Mouse (Mus musculus) hindbrain, postnatal 0 days (tissue): ENCODE results near the gene Apol6. TPM values are rescaled to one million over a fixed set of nuclear protein-coding genes. Genes with fewer than 3 reads are reported as not detected.
"Not testable (repeated sequence)": the region's sequence is repeated elsewhere in the genome, so short reads cannot be mapped to it uniquely, and the experiment has no call there.

ENCODE experiments used
- ATAC-seq: fragments of 200-750 bp; cut with Nextera tagmentation; 2 replicates; pipeline ENCODE4 v1.8.0; 2017; ENCODE audit warnings: mild to moderate bottlenecking, moderate TSS enrichment, moderate library complexity
- DNase-seq: peaks from one replicate; pipeline ENCODE4 v3.0.0-alpha.2; 2015; ENCODE audit warnings: low spot score
- H3K27ac ChIP-seq: fragments of 300-500 bp; sonication (generic); 2 replicates; pipeline ENCODE4 v1.5.1; 2014; ENCODE audit warnings: mild to moderate bottlenecking
- H3K27me3 ChIP-seq: fragments of 300-500 bp; sonication (generic); 2 replicates; pipeline ENCODE4 v1.6.1; 2014; ENCODE audit warnings: low read length, mixed read lengths; ENCODE audit not compliant: insufficient read depth
- H3K36me3 ChIP-seq: fragments of 300-500 bp; sonication (generic); 2 replicates; pipeline ENCODE4 v1.6.1; 2014; ENCODE audit warnings: low read length, mixed read lengths; ENCODE audit not compliant: insufficient read depth
- H3K4me1 ChIP-seq: fragments of 300-500 bp; sonication (generic); 2 replicates; pipeline ENCODE4 v1.6.1; 2014; ENCODE audit warnings: antibody characterized with exemption, low read length, mixed read lengths; ENCODE audit not compliant: insufficient read depth
- H3K4me2 ChIP-seq: fragments of 300-500 bp; sonication (generic); 2 replicates; pipeline ENCODE4 v1.6.1; 2014; ENCODE audit warnings: low read depth, mild to moderate bottlenecking, low read length, moderate library complexity, mixed read lengths
- H3K4me3 ChIP-seq: fragments of 300-500 bp; sonication (generic); 2 replicates; pipeline ENCODE4 v1.5.1; 2014; ENCODE audit warnings: low read length
- H3K9ac ChIP-seq: fragments of 300-500 bp; sonication (generic); replicated peaks from 2 replicates; pipeline ENCODE4 v1.6.1; 2014; ENCODE audit warnings: mild to moderate bottlenecking, low read length, moderate library complexity, mixed read lengths
- H3K9me3 ChIP-seq: fragments of 300-500 bp; sonication (generic); 2 replicates; pipeline ENCODE4 v1.6.1; 2016; ENCODE audit warnings: low read length, mixed read lengths
- CTCF ChIP-seq: IDR thresholded peaks from 2 replicates; pipeline ENCODE4 v1.5.1; 2016; ENCODE audit warnings: antibody characterized with exemption, control low read depth, low read depth
- WGBS: fragments of 180-500 bp; shearing (Covaris S2); extraction: QIAGEN DNeasy Blood & Tissue Kit; methylation state at CpG from one replicate; pipeline ENCODE4 v1.1.7; 2014; 5-methylcytosine and 5-hydroxymethylcytosine counted together
- polyA plus RNA-seq: library from polyadenylated mRNA; unstranded; fragments of >200 nt; fragmentation: Nextera tagmentation; extraction: Ambion mirVana; gene quantifications from 2 replicates; pipeline ENCODE4 v1.2.1, GENCODE M21; 2015
- total RNA-seq: library from RNA; depleted of rRNA; stranded (reverse); fragments of >200 nt; gene quantifications from 2 replicates; pipeline ENCODE4 v1.2.3, GENCODE M21; 2014

The Apol6 gene
- total and polyA plus RNA-seq, 2 experiments from 2014 or later = 1.1 TPM; not detected in 1

- H3K4me3 ChIP-seq = no peak overlapping the region
- H3K4me2 ChIP-seq = no peak overlapping the region
- no peaks in the 10 kb centered on the region for H3K36me3 ChIP-seq
- H3K27ac ChIP-seq = no peak overlapping the region
- no peak for ATAC-seq
- no peaks in the 10 kb centered on the region for H3K9me3 ChIP-seq
- no peaks in the 10 kb centered on the region for H3K27me3 ChIP-seq
- no peak overlapping the region for H3K9ac ChIP-seq
- no peak for DNase-seq
- TF ChIP-seq CTCF = no peak
- no peaks in the 10 kb centered on the region for H3K4me1 ChIP-seq
- 44% methylated on average over 5 of the region's 5 CpGs for WGBS
These were observed 10.2 kb downstream of the Apol6 start for GRCm38 (mm10) chr15:77054611-77055175.

DNA sequence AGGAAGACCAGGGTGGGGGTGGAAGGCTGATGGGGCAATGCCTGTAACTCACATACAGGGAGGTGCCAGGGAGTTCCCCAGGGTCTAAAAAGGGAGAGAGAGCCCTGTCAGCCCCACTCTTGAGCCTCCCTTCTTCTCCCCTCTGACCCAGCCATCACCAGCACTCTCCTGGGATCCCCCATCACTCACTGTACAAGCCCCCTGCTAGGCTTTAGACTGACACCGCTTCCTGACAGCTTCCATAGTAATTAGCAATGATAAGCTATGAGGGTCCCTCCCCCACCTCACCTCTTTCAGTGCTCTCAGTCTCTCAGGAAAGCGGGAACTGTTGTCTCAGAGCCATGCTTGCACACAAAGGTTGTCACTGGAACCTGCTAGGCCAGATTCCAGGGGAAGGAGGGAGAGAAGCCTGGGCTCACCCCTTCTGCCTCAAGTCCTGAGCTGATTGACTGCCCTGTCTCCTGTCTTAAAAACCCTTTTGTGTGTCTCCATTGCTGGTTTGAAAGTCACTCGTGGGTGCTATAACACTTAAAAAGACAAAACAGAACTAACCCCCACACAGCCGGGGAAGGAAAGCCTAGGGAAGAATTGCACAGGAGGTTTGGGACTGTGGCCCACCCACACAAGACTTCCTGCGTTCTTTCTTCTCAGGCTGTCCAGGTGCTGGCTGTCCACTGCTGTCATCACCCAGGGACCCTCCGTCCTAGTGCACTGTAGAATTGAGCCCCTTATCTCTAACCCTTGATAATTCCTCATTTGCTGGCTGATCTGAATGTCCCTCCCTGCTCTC, 11.7 kb downstream of the Apol6 start:
- no peak overlapping the region for H3K9ac ChIP-seq
- WGBS = 40% methylated on average over 6 of the region's 6 CpGs
- TF ChIP-seq CTCF = no peak
- no peak overlapping the region for H3K4me3 ChIP-seq
- no peaks in the 10 kb centered on the region for H3K27me3 ChIP-seq
- no peak for ATAC-seq
- H3K27ac ChIP-seq = no peak overlapping the region
- no peaks in the 10 kb centered on the region for H3K36me3 ChIP-seq
- H3K9me3 ChIP-seq = no peaks in the 10 kb centered on the region
- no peak overlapping the region for H3K4me2 ChIP-seq
- no peaks in the 10 kb centered on the region for H3K4me1 ChIP-seq
- no peak for DNase-seq

DNA sequence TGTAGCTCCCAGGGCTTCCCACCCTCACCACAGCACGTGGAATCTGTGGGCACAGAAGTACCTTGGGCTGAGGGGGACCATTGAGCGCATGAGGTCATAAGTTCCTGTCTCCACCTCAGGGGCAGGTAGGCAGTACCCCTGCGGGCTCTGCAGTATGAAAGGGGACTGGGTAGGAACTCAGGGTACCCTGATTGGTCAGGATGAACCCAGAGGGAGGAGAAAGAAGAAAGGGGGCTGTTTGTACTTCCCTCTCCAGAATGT, 12.2 kb downstream of the Apol6 start:
- H3K4me2 ChIP-seq = no peak overlapping the region
- H3K27ac ChIP-seq = no peak overlapping the region
- H3K9me3 ChIP-seq = no peaks in the 10 kb centered on the region
- H3K4me3 ChIP-seq = no peak overlapping the region
- no peaks in the 10 kb centered on the region for H3K4me1 ChIP-seq
- WGBS = 59% methylated on average over 3 of the region's 3 CpGs
- no peak for DNase-seq
- H3K36me3 ChIP-seq = no peaks in the 10 kb centered on the region
- TF ChIP-seq CTCF = no peak
- ATAC-seq = no peak
- no peak overlapping the region for H3K9ac ChIP-seq
- H3K27me3 ChIP-seq = no peaks in the 10 kb centered on the region

DNA sequence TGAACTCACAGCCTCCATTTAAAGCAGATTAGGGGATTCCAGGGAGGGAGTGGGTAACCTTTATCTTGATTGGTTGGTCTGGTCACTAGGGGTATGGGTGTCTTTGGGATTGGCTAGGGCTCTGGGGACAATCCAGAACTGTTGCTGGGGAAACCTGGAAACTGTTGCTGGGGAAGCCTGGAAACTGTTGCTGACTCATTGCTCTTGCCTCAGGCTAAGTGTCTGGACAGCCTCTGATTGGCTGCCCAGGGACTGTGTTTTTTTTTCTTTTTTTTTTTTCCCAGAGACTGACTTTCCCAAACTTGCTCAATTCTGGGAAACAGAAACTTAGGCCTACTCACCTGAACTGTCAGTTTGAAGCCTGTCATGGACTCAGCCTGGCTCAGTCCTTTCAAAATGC, 14.0 kb downstream of the Apol6 start:
- H3K4me3 ChIP-seq = no peak overlapping the region
- no peak for TF ChIP-seq CTCF
- H3K4me1 ChIP-seq = no peaks in the 10 kb centered on the region
- no peak overlapping the region for H3K27ac ChIP-seq
- no peak for DNase-seq
- H3K9ac ChIP-seq = no peak overlapping the region
- ATAC-seq = no peak
- H3K27me3 ChIP-seq = no peaks in the 10 kb centered on the region
- no peak overlapping the region for H3K4me2 ChIP-seq
- no peaks in the 10 kb centered on the region for H3K9me3 ChIP-seq
- no peaks in the 10 kb centered on the region for H3K36me3 ChIP-seq

DNA sequence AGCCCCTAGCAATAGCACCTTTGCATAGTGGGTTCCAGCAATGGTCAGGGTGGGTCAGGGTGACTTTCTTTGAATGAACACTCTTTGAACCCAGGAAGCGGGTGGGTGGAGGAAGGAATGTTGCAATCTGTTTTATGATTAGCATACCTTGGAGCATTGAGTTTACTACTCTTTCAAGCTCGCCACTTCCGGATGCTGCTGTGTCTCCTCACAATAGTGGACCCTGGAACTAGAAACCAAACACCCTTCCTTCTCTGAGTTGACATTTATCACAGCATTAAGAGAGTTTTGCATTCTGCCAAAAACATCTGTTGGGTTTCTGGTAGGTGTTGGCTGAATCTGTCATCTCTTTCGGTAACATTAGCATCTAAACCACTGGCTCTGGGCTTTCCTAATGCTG, 14.9 kb downstream of the Apol6 start:
- H3K36me3 ChIP-seq = not testable (repeated sequence)

GRCm38 (mm10) chr15:77062746-77063145, 18.2 kb downstream of the Apol6 start:
- ATAC-seq = no peak
- H3K4me1 ChIP-seq = no peaks in the 10 kb centered on the region
- no peak for TF ChIP-seq CTCF

More for the DNA sequence above, 14.9 kb downstream of the Apol6 start:
- 98% methylated on average over 4 of the region's 4 CpGs for WGBS
- H3K9ac ChIP-seq, H3K27ac ChIP-seq, H3K27me3 ChIP-seq, DNase-seq, H3K9me3 ChIP-seq, H3K4me1 ChIP-seq, H3K4me2 ChIP-seq, ATAC-seq, H3K4me3 ChIP-seq: not testable (repeated sequence)

GRCm38 (mm10) chr15:77065259-77065852, 20.8 kb downstream of the Apol6 start:
- H3K27ac ChIP-seq = no peak overlapping the region
- 85% methylated on average over 6 of the region's 6 CpGs for WGBS
- ATAC-seq (no peak), DNase-seq (no peak)
- no peak overlapping the region for H3K4me2 ChIP-seq
- TF ChIP-seq CTCF = no peak
- no peak overlapping the region for H3K4me3 ChIP-seq
- H3K9ac ChIP-seq = no peak overlapping the region
- H3K36me3 ChIP-seq = no peaks in the 10 kb centered on the region
- H3K27me3 ChIP-seq = no peaks in the 10 kb centered on the region
- no peaks in the 10 kb centered on the region for H3K4me1 ChIP-seq
- no peaks in the 10 kb centered on the region for H3K9me3 ChIP-seq

More at GRCm38 (mm10) chr15:77062746-77063145, 18.2 kb downstream of the Apol6 start:
- Histone ChIP-seq H3K4me2 (no peak overlapping the region), H3K4me3 (no peak overlapping the region), H3K36me3 (no peaks in the 10 kb centered on the region), H3K27ac (no peak overlapping the region), H3K9me3 (no peaks in the 10 kb centered on the region), H3K27me3 (no peaks in the 10 kb centered on the region), H3K9ac (no peak overlapping the region)
- DNase-seq = no peak
